Mouse (Mus musculus): ENCODE measurements around the gene Gsdme.

Gene Gsdme

GRCm38 (mm10) chr6:50263670-50264069 lies at the start of gene Gsdme:
TSS of gene Gsdme (minus strand) at chr6:50263862.
- DNase-seq (ENCODE audit: low read depth, low spot score), result no peak

GRCm38 (mm10) chr6:50312647-50313046 lies 49.0 kb upstream of the Gsdme start:
- peak; percentile 86 for DNase-seq (ENCODE audit: low read depth, low spot score)

GRCm38 (mm10) chr6:50309019-50309418 lies 45.4 kb upstream of the Gsdme start:
- DNase-seq (ENCODE audit: low read depth, low spot score), result peak; percentile 72

- DNase-seq (ENCODE audit: low read depth, low spot score), result no peak
Measured at GRCm38 (mm10) chr6:50306625-50307024, 43.0 kb upstream of the Gsdme start.

- peak; percentile 76 for DNase-seq (ENCODE audit: low read depth, low spot score)
Measured at GRCm38 (mm10) chr6:50304949-50305491, 41.4 kb upstream of the Gsdme start.

GRCm38 (mm10) chr6:50301121-50301520 lies 37.5 kb upstream of the Gsdme start:
- no peak for DNase-seq (ENCODE audit: low read depth, low spot score)

- DNase-seq (ENCODE audit: low read depth, low spot score), result peak; percentile 16
Measured at GRCm38 (mm10) chr6:50300622-50301021, 37.0 kb upstream of the Gsdme start.

GRCm38 (mm10) chr6:50299071-50299470 lies 35.4 kb upstream of the Gsdme start:
- DNase-seq (ENCODE audit: low read depth, low spot score), result no peak

GRCm38 (mm10) chr6:50297671-50298070 lies 34.0 kb upstream of the Gsdme start:
- no peak for DNase-seq (ENCODE audit: low read depth, low spot score)

- DNase-seq (ENCODE audit: low read depth, low spot score), result no peak
Measured at GRCm38 (mm10) chr6:50295136-50295535, 31.5 kb upstream of the Gsdme start.

GRCm38 (mm10) chr6:50294128-50294527 lies 30.5 kb upstream of the Gsdme start:
- peak; percentile 90 for DNase-seq (ENCODE audit: low read depth, low spot score)

GRCm38 (mm10) chr6:50291650-50292049 lies 28.0 kb upstream of the Gsdme start:
- DNase-seq (ENCODE audit: low read depth, low spot score), result no peak

GRCm38 (mm10) chr6:50286881-50287280 lies 23.2 kb upstream of the Gsdme start:
- DNase-seq (ENCODE audit: low read depth, low spot score), result no peak

GRCm38 (mm10) chr6:50279642-50280041 lies 16.0 kb upstream of the Gsdme start:
- DNase-seq (ENCODE audit: low read depth, low spot score), result no peak

GRCm38 (mm10) chr6:50273947-50274346 lies 10.3 kb upstream of the Gsdme start:
- no peak for DNase-seq (ENCODE audit: low read depth, low spot score)

GRCm38 (mm10) chr6:50273416-50273815 lies 9.8 kb upstream of the Gsdme start:
- no peak for DNase-seq (ENCODE audit: low read depth, low spot score)

GRCm38 (mm10) chr6:50262310-50262709 lies 1.4 kb downstream of the Gsdme start:
- no peak for DNase-seq (ENCODE audit: low read depth, low spot score)

- no peak for DNase-seq (ENCODE audit: low read depth, low spot score)
Measured at GRCm38 (mm10) chr6:50261922-50262261, 1.8 kb downstream of the Gsdme start.

- DNase-seq (ENCODE audit: low read depth, low spot score), result peak; percentile 90
Measured at GRCm38 (mm10) chr6:50261201-50261921, 2.3 kb downstream of the Gsdme start.

- DNase-seq (ENCODE audit: low read depth, low spot score), result no peak
Measured at GRCm38 (mm10) chr6:50255356-50255755, 8.3 kb downstream of the Gsdme start.

GRCm38 (mm10) chr6:50254723-50255184 lies 8.9 kb downstream of the Gsdme start:
- DNase-seq (ENCODE audit: low read depth, low spot score), result no peak

GRCm38 (mm10) chr6:50252690-50253089 lies 11.0 kb downstream of the Gsdme start:
- no peak for DNase-seq (ENCODE audit: low read depth, low spot score)

GRCm38 (mm10) chr6:50247791-50248190 lies 15.9 kb downstream of the Gsdme start:
- no peak for DNase-seq (ENCODE audit: low read depth, low spot score)

Measured in ZHBTc4 (cell line).